Mouse (Mus musculus) intestine, embryonic 14.5 days (tissue): ENCODE results near the gene Foxn2. TPM values are rescaled to one million over a fixed set of nuclear protein-coding genes. Genes with fewer than 3 reads are reported as not detected.
A peak's percentile ranks its signal among the peaks of the same experiment; 100 is the strongest.
"Not testable (repeated sequence)": the region's sequence is repeated elsewhere in the genome, so short reads cannot be mapped to it uniquely, and the experiment has no call there.

Experiments
- ATAC-seq: fragments of 200-750 bp; cut with Nextera tagmentation; replicated peaks from 2 replicates; pipeline ENCODE4 v1.8.0; 2017; ENCODE audit warnings: low read depth, moderate number of reproducible peaks, moderate TSS enrichment, moderate library complexity; ENCODE audit not compliant: low FRiP score, low TSS enrichment
- DNase-seq: peaks from one replicate; pipeline ENCODE4 v3.0.0-alpha.2; 2018; ENCODE audit warnings: low spot score
- H3K27ac ChIP-seq: fragments of 300-500 bp; sonication (generic); 2 replicates; pipeline ENCODE4 v1.5.1; 2014; ENCODE audit warnings: low read depth, mild to moderate bottlenecking, control low read depth
- H3K27me3 ChIP-seq: fragments of 300-500 bp; sonication (generic); replicated peaks from 2 replicates; pipeline ENCODE4 v1.6.1; 2014; ENCODE audit warnings: low read length, control low read depth; ENCODE audit not compliant: control insufficient read depth, insufficient read depth
- H3K36me3 ChIP-seq: fragments of 300-500 bp; sonication (generic); 2 replicates; pipeline ENCODE4 v1.6.1; 2014; ENCODE audit warnings: low read length, control low read depth; ENCODE audit not compliant: control insufficient read depth, insufficient read depth
- H3K4me1 ChIP-seq: fragments of 300-500 bp; sonication (generic); replicated peaks from 2 replicates; pipeline ENCODE4 v1.6.1; 2014; ENCODE audit warnings: low read length, control low read depth, mixed read lengths; ENCODE audit not compliant: control insufficient read depth, insufficient read depth
- H3K4me2 ChIP-seq: fragments of 300-500 bp; sonication (generic); 2 replicates; pipeline ENCODE4 v1.6.1; 2014; ENCODE audit warnings: low read length
- H3K4me3 ChIP-seq: fragments of 300-500 bp; sonication (generic); 2 replicates; pipeline ENCODE4 v1.5.1; 2014; ENCODE audit warnings: low read depth, low read length, control low read depth, mixed read lengths
- H3K9ac ChIP-seq: fragments of 300-500 bp; sonication (generic); 2 replicates; pipeline ENCODE4 v1.6.1; 2014; ENCODE audit warnings: mild to moderate bottlenecking, low read length
- H3K9me3 ChIP-seq: fragments of 300-500 bp; sonication (generic); 2 replicates; pipeline ENCODE4 v1.6.1; 2016; ENCODE audit warnings: low read length, control low read depth; ENCODE audit not compliant: control insufficient read depth
- WGBS: fragments of 180-500 bp; shearing (Covaris S2); extraction: QIAGEN DNeasy Blood & Tissue Kit; methylation state at CpG from one replicate; pipeline ENCODE4 v1.1.7; 2014; 5-methylcytosine and 5-hydroxymethylcytosine counted together
- polyA plus RNA-seq: library from polyadenylated mRNA; unstranded; fragments of >200 nt; fragmentation: Nextera tagmentation; extraction: Ambion mirVana; gene quantifications from 2 replicates; pipeline ENCODE4 v1.2.1, GENCODE M21; 2014

The Foxn2 gene
- polyA plus RNA-seq, 1 experiment from 2014 or later, result 12.1 TPM

DNA sequence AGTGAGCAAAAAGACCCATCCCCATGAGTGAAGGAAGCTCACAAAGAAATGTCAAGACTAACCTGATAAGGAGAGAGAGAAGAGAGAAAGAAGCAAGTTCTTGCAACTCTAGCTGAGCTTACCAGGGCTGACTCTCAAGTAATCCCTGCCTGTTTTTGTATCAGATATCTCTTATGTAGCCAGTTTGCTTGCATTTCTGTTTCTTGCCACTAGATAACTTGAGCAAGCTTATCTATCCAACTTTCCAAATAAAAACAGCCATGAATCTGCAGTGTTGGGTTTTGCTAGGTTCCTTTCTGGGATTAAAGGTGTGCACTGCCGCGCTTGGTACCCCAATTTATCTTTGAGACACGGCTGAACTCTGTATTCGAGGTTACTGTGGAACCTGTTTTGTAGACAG lies 4.2 kb upstream of the Foxn2 start:
- Histone ChIP-seq H3K36me3 (no peaks in the 10 kb centered on the region), H3K9ac (no peak overlapping the region), H3K4me2 (no peak overlapping the region), H3K9me3 (no peaks in the 10 kb centered on the region), H3K4me3 (no peak overlapping the region), H3K27ac (no peak overlapping the region), H3K27me3 (no peaks in the 10 kb centered on the region), H3K4me1 (no peaks in the 10 kb centered on the region)
- ATAC-seq (no peak), DNase-seq (no peak)
- WGBS, result 88% methylated on average over 4 of the region's 4 CpGs

GRCm38 (mm10) chr17:88436749-88437148 lies 3.8 kb upstream of the Foxn2 start:
- H3K36me3 ChIP-seq, H3K4me2 ChIP-seq, H3K4me1 ChIP-seq, H3K9me3 ChIP-seq, H3K4me3 ChIP-seq, H3K9ac ChIP-seq, H3K27me3 ChIP-seq, H3K27ac ChIP-seq, DNase-seq, ATAC-seq: not testable (repeated sequence)
- WGBS, result 94% methylated on average over 5 of the region's 5 CpGs

GRCm38 (mm10) chr17:88437391-88437790 lies 3.1 kb upstream of the Foxn2 start:
- WGBS, result 81% methylated on average over 1 of the region's 1 CpGs
- no peak overlapping the region for H3K9ac ChIP-seq

DNA sequence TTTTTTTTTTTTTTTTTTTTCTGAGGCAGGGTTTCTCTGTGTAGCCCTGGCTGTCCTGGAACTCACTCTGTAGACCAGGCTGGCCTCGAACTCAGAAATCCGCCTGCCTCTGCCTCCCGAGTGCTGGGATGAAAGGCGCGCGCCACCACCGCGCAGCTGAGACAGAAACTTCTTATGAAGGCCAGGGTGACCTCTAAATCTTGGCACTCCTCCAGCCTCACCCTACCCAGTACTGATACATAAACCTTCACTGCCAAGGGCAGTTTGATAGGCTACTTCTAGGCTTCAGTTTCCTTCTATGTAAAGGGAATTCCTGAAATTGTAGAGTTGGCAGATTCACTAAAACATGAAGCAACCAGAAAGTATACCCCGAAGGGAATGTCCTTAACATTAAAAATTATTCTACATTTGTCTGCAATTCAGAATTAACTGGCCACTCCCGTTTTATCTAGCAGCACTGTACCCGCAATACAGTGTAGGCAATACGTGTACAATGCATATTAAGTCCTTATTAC lies 918 bp upstream of the Foxn2 start:
- ATAC-seq, result no peak
- Histone ChIP-seq H3K9me3 (no peaks in the 10 kb centered on the region), H3K27me3 (no peaks in the 10 kb centered on the region), H3K9ac (peak overlapping the region; percentile 37; the same call in 1 of the 2 replicates), H3K4me3 (peak overlapping the region; percentile 87), H3K27ac (peak overlapping the region; percentile 89; the same call in 1 of the 2 replicates), H3K36me3 (no peaks in the 10 kb centered on the region), H3K4me1 (no peaks in the 10 kb centered on the region), H3K4me2 (peak overlapping the region; percentile 53)
- 83% methylated on average over 12 of the region's 12 CpGs for WGBS
- no peak for DNase-seq

More at GRCm38 (mm10) chr17:88437391-88437790, 3.1 kb upstream of the Foxn2 start:
- Histone ChIP-seq H3K4me2 (no peak overlapping the region), H3K27ac (no peak overlapping the region), H3K4me3 (no peak overlapping the region), H3K36me3 (no peaks in the 10 kb centered on the region), H3K9me3 (no peaks in the 10 kb centered on the region), H3K27me3 (no peaks in the 10 kb centered on the region), H3K4me1 (no peaks in the 10 kb centered on the region)
- DNase-seq, result no peak
- ATAC-seq, result no peak

- peak overlapping the region; percentile 68 for H3K4me2 ChIP-seq
- no peaks in the 10 kb centered on the region for H3K4me1 ChIP-seq
- H3K27ac ChIP-seq, result peak overlapping the region; percentile 89
- peak overlapping the region; percentile 87 for H3K4me3 ChIP-seq
- peak overlapping the region; percentile 92 for H3K9ac ChIP-seq
- H3K27me3 ChIP-seq, result no peaks in the 10 kb centered on the region
- under 1% methylated on average over 51 of the region's 55 CpGs for WGBS
- DNase-seq (no peak), ATAC-seq (peak; percentile 56)
- no peaks in the 10 kb centered on the region for H3K36me3 ChIP-seq
- no peaks in the 10 kb centered on the region for H3K9me3 ChIP-seq
Observed at GRCm38 (mm10) chr17:88441001-88441431, 505 bp downstream of the Foxn2 start.

DNA sequence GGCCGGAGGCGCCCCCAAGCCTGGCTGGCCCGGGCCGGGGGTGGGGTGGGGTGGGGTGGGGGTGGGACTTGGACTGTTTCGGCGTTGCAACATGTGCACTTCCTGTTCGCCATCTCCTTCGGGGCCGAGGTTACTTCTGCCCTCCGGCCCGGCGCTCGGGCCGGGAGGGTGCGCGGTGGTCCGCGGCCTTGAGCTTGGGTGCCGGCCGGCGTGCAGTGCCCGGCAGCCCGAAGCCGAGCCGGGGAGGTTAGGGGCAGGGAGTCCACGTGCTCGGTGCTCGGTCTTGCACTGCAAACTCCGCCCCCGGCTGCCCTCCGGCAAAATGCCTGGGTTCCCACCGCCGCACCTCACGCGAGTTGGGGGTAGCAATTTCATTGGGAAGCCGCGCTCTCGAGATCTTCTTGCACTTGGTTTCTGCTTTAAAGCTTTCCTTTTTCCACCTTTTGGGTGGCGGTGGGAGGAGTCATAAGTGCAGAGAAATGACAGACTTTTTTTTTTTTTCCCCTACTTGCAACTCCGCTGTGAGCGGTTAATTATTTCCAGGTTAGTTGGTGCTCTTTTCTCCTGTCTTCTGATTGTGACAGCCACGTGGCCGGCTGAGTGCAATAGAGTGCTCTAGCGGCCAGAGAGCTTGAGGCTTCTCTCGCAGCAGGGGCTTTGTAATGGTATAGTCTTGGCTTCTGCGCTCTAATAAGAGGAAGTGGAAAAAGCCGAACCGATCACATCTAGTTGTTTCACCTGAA lies 1.1 kb downstream of the Foxn2 start:
- peak overlapping the region; percentile 89 for H3K27ac ChIP-seq
- H3K4me3 ChIP-seq, result peak overlapping the region; percentile 87
- H3K9ac ChIP-seq, result peak overlapping the region; percentile 92
- no peaks in the 10 kb centered on the region for H3K36me3 ChIP-seq
- peak; percentile 90 for DNase-seq
- peak; percentile 70 for ATAC-seq
- H3K27me3 ChIP-seq, result no peaks in the 10 kb centered on the region
- no peaks in the 10 kb centered on the region for H3K4me1 ChIP-seq
- under 1% methylated on average over 44 of the region's 48 CpGs for WGBS
- peak overlapping the region; percentile 68 for H3K4me2 ChIP-seq
- no peaks in the 10 kb centered on the region for H3K9me3 ChIP-seq

- no peak for DNase-seq
- WGBS, result 55% methylated on average over 6 of the region's 6 CpGs
Observed at GRCm38 (mm10) chr17:88442661-88443060, 2.1 kb downstream of the Foxn2 start.

GRCm38 (mm10) chr17:88443186-88443585 lies 2.7 kb downstream of the Foxn2 start:
- peak overlapping the region; percentile 30 for H3K4me2 ChIP-seq
- DNase-seq (no peak), ATAC-seq (no peak)
- no peak overlapping the region for H3K9ac ChIP-seq
- no peak overlapping the region for H3K4me3 ChIP-seq
- H3K27me3 ChIP-seq, result no peaks in the 10 kb centered on the region
- no peaks in the 10 kb centered on the region for H3K4me1 ChIP-seq
- 85% methylated on average over 6 of the region's 6 CpGs for WGBS
- no peaks in the 10 kb centered on the region for H3K36me3 ChIP-seq
- H3K9me3 ChIP-seq, result no peaks in the 10 kb centered on the region
- no peak overlapping the region for H3K27ac ChIP-seq

More at GRCm38 (mm10) chr17:88442661-88443060, 2.1 kb downstream of the Foxn2 start:
- Histone ChIP-seq H3K27ac (no peak overlapping the region), H3K4me1 (no peaks in the 10 kb centered on the region), H3K9me3 (no peaks in the 10 kb centered on the region), H3K27me3 (no peaks in the 10 kb centered on the region), H3K9ac (no peak overlapping the region), H3K36me3 (no peaks in the 10 kb centered on the region), H3K4me3 (peak overlapping the region; percentile 6; the same call in 1 of the 2 replicates), H3K4me2 (peak overlapping the region; percentile 30)
- no peak for ATAC-seq
